Mouse (Mus musculus): ENCODE measurements around the gene Flot2. TPM values are rescaled to one million over a fixed set of nuclear protein-coding genes. Genes with fewer than 3 reads are reported as not detected.
"Not testable (repeated sequence)": the region's sequence is repeated elsewhere in the genome, so short reads cannot be mapped to it uniquely, and the experiment has no call there.

Flot2 gene
- total and polyA plus RNA-seq, 2 experiments from 2014 or later: 77.1 to 105 TPM

DNA sequence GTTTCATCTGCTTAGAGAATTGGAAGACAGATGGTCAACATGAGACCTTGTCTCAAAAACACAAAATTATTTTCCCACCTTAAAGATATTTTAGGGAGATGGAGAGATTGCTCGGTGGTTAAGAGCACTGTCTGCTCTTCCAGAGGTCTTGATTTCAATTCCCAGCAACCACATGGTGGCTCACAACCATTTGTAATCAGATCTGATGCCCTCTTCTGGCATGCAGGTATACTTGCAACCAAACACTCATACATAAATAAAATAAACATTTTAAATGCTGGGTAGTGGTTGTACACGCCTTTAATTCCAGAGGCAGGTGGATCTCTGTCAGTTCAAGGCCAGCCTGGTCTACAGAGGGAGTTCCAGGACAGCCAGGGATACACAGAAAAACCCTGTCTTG, 3.1 kb downstream of the Flot2 start:
- Histone ChIP-seq H3K4me2 (ENCODE audit: low read depth) (no peak overlapping the region), H3K4me1 (ENCODE audit: insufficient read depth) (peaks cover 8% of the 10 kb centered on the region; the same call in 1 of the 2 replicates), H3K36me3 (ENCODE audit: insufficient read depth) (peaks cover 4% of the 10 kb centered on the region; the same call in 1 of the 2 replicates), H3K9ac (no peak overlapping the region), H3K27me3 (ENCODE audit: insufficient read depth, low read length) (no peaks in the 10 kb centered on the region), H3K27ac (ENCODE audit: low read depth, low read length) (no peak overlapping the region), H3K4me3 (ENCODE audit: low read depth, low read length) (no peak overlapping the region), H3K9me3 (ENCODE audit: low read length) (no peaks in the 10 kb centered on the region)
- ATAC-seq (no peak), DNase-seq (no peak)
- WGBS: 64% methylated on average over 2 of the region's 2 CpGs
- peak; percentile 56 for TF ChIP-seq CTCF (IDR thresholded peaks at IDR 0.05; ENCODE audit: low read depth)

DNA sequence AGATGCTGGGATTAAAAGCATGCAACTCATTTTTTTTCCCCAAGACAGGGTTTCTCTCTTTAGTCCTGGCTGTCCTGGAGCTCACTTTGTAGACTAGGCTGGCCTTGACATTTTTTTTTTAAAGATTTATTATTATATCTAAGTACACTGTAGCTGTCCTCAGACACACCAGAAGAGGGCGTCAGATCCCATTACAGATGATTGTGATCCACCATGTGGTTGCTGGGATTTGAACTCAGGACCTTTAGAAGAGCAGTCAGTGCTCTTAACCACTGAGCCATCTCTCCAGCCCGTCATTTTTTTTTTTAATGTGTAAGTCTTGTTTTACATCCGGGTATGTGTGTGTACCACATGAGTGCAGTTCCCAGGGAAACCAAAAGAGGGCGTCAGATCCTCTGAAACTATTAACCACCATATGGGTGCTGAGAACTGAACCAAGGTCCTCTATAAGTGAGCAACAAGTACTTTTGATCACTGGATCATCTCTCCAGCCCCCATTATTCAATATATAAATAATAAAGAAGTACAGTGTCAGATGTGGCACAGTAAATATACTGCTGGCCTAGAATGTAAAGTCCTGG, 4.6 kb downstream of the Flot2 start:
- H3K27me3 ChIP-seq (ENCODE audit: insufficient read depth, low read length); H3K9me3 ChIP-seq (ENCODE audit: low read length); ATAC-seq; DNase-seq; H3K9ac ChIP-seq; H3K4me3 ChIP-seq (ENCODE audit: low read depth, low read length); H3K36me3 ChIP-seq (ENCODE audit: insufficient read depth); H3K4me2 ChIP-seq (ENCODE audit: low read depth); H3K4me1 ChIP-seq (ENCODE audit: insufficient read depth); H3K27ac ChIP-seq (ENCODE audit: low read depth, low read length): not testable (repeated sequence)
- 95% methylated on average over 4 of the region's 4 CpGs for WGBS
- 0 out of 2 replicates have a peak, but pooled peaks have one; percentile 9 for TF ChIP-seq CTCF (IDR thresholded peaks at IDR 0.05; ENCODE audit: low read depth)

DNA sequence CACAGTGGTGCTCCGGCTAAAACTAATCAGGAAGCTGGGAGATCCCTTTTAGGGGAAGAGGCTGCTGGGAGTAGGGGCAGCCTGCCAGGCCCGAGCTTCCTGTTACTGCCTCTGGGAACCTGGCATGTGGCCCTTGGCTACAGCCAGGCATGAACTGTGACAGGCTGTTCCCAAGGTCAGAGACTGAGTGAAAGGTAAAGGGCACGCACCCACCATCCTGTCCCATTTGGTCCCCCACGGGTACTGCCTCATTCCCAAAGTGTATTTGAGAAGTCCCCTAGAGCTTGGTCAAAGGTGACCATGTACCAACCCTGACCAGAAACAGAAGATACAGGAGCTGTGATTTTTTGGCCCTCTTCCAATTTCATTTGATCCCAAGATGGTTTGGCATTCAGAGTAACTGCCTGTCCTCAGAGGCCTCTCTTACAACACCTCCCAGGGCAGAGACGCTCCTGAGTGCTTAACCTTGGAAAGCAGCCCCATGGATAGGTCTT, 7.1 kb downstream of the Flot2 start:
- WGBS: 75% methylated on average over 5 of the region's 5 CpGs
- peaks cover 2% of the 10 kb centered on the region; the same call in 1 of the 2 replicates for H3K36me3 ChIP-seq (ENCODE audit: insufficient read depth)
- H3K4me3 ChIP-seq (ENCODE audit: low read depth, low read length): no peak overlapping the region
- ATAC-seq (no peak), DNase-seq (peak; percentile 30)
- no peak overlapping the region for H3K9ac ChIP-seq
- H3K27me3 ChIP-seq (ENCODE audit: insufficient read depth, low read length): no peaks in the 10 kb centered on the region
- H3K4me2 ChIP-seq (ENCODE audit: low read depth): no peak overlapping the region
- no peak for TF ChIP-seq CTCF (IDR thresholded peaks at IDR 0.05; ENCODE audit: low read depth)
- no peaks in the 10 kb centered on the region for H3K9me3 ChIP-seq (ENCODE audit: low read length)
- no peaks in the 10 kb centered on the region for H3K4me1 ChIP-seq (ENCODE audit: insufficient read depth)
- no peak overlapping the region for H3K27ac ChIP-seq (ENCODE audit: low read depth, low read length)

DNA sequence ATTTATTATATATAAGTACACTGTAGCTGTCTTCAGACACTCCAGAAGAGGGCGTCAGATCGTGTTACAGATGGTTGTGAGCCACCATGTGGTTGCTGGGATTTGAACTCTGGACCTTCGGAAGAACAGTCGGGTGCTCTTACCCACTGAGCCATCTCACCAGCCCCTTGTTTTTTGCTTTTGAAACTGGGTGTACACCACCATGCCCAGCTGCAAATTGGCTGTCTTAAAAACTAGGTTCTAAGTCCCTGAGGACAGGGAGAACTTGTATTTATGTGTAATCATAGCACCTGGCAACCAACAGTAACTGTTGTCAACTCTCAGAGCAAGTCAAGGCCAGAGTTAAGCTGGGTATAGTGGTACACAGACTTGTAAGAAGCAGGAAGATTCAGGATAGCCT, 10.9 kb downstream of the Flot2 start:
- 85% methylated on average over 4 of the region's 4 CpGs for WGBS

DNA sequence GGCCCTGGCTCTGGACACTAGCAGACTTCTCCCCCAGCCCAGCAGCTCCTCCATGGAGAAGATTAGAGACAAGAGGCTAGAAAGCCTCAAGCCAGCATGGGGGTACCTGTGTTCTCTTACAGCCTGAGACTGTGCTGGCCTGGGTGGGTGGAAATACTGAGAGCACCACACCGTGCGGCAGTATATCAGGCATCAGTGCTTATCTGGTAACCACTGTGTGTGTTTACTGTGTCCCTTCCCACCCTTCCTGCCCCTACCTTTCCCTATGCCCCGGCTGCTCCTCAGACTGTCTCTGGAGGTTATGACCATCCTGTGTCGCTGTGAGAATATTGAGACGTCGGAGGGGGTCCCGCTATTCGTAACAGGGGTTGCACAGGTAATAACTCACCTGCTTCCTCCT, 15.3 kb downstream of the Flot2 start:
- TF ChIP-seq CTCF (IDR thresholded peaks at IDR 0.05; ENCODE audit: low read depth): no peak
- ATAC-seq (no peak), DNase-seq (no peak)
- peaks cover 67% of the 10 kb centered on the region for H3K36me3 ChIP-seq (ENCODE audit: insufficient read depth)
- 97% methylated on average over 8 of the region's 8 CpGs for WGBS
- H3K9ac ChIP-seq: no peak overlapping the region
- no peak overlapping the region for H3K27ac ChIP-seq (ENCODE audit: low read depth, low read length)
- no peak overlapping the region for H3K4me2 ChIP-seq (ENCODE audit: low read depth)
- no peaks in the 10 kb centered on the region for H3K27me3 ChIP-seq (ENCODE audit: insufficient read depth, low read length)
- no peaks in the 10 kb centered on the region for H3K9me3 ChIP-seq (ENCODE audit: low read length)
- no peak overlapping the region for H3K4me3 ChIP-seq (ENCODE audit: low read depth, low read length)
- no peaks in the 10 kb centered on the region for H3K4me1 ChIP-seq (ENCODE audit: insufficient read depth)

More for the DNA sequence above, 10.9 kb downstream of the Flot2 start:
- H3K9ac ChIP-seq; H3K4me3 ChIP-seq (ENCODE audit: low read depth, low read length); H3K27ac ChIP-seq (ENCODE audit: low read depth, low read length); DNase-seq; H3K9me3 ChIP-seq (ENCODE audit: low read length); H3K4me2 ChIP-seq (ENCODE audit: low read depth); ATAC-seq; H3K4me1 ChIP-seq (ENCODE audit: insufficient read depth); H3K27me3 ChIP-seq (ENCODE audit: insufficient read depth, low read length): not testable (repeated sequence)
- peaks cover 25% of the 10 kb centered on the region for H3K36me3 ChIP-seq (ENCODE audit: insufficient read depth)

DNA sequence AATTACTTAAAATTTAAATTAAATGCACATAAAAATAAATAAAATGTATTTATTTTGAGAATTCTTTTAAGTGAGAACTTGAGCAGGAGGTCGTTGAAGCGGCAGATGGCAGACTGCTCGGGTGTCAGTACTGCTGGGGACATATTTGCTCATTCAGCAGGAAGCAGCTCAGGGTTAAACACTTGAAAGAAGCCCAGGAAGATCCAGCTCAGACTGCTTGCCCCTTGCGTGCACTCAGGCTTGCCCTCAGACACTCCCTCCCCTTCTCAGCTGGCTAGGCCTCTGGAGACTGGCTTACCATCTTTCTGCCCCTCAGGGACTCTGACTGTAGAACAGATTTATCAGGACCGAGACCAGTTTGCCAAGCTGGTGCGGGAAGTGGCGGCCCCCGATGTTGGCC, 19.2 kb downstream of the Flot2 start:
- Histone ChIP-seq H3K4me1 (ENCODE audit: insufficient read depth) (no peaks in the 10 kb centered on the region), H3K4me3 (ENCODE audit: low read depth, low read length) (no peak overlapping the region), H3K27ac (ENCODE audit: low read depth, low read length) (no peak overlapping the region), H3K36me3 (ENCODE audit: insufficient read depth) (peaks cover 72% of the 10 kb centered on the region), H3K9me3 (ENCODE audit: low read length) (no peaks in the 10 kb centered on the region), H3K4me2 (ENCODE audit: low read depth) (no peak overlapping the region), H3K27me3 (ENCODE audit: insufficient read depth, low read length) (no peaks in the 10 kb centered on the region), H3K9ac (no peak overlapping the region)
- ATAC-seq: no peak
- TF ChIP-seq CTCF (IDR thresholded peaks at IDR 0.05; ENCODE audit: low read depth): no peak
- DNase-seq: no peak
- WGBS: 84% methylated on average over 8 of the region's 8 CpGs

DNA sequence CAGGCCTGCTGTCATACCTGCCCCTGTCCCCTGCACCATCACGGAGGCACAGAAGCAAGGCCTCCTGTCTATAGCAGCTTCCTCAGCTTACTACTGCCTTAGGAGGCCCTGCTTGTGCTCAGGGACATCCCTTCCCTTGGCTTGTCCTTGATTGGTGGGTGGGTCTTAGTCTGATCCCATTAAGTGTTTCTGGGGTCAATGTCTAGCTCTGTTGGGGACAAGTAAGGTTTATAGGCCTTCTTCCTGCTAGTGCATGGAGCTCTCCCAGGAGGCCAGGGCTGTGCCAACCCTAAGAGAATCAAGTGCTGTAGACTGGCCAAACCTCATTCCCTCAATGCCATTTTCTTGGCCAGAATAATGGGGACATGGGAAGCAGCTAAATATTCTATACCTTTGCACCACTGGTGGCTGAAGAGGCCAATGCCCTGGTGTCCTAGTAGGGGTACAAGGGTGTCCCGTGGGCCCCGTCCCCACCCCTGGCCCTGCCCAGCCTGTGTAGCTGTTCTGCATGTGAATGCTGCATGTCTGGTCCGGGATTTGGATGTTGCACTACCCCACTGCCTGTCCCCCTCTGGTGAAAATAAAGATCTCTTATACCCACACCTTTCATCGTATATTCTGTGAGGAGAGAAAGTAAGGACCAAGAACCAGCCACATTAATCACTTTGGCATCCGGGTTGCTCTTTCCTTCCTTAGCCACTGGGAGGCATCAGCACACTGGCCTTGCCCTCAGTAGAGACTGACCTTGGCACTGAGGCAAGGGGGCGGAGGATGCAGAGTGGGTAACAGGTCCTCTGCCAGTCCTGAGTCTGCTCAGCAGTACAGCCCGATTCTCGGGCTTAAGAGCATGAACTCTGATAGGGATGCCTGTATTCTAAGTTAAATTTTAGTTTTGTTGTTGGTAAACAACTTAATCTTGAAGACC, 22.4 kb downstream of the Flot2 start:
- WGBS: 46% methylated on average over 9 of the region's 9 CpGs
- TF ChIP-seq CTCF (IDR thresholded peaks at IDR 0.05; ENCODE audit: low read depth): peak; percentile 86
- H3K36me3 ChIP-seq (ENCODE audit: insufficient read depth): peaks cover 50% of the 10 kb centered on the region

More for the DNA sequence above, 22.4 kb downstream of the Flot2 start:
- no peak overlapping the region for H3K4me2 ChIP-seq (ENCODE audit: low read depth)
- no peaks in the 10 kb centered on the region for H3K9me3 ChIP-seq (ENCODE audit: low read length)
- no peak overlapping the region for H3K9ac ChIP-seq
- H3K27me3 ChIP-seq (ENCODE audit: insufficient read depth, low read length): no peaks in the 10 kb centered on the region
- H3K4me3 ChIP-seq (ENCODE audit: low read depth, low read length): no peak overlapping the region
- no peak overlapping the region for H3K27ac ChIP-seq (ENCODE audit: low read depth, low read length)
- ATAC-seq: peak; percentile 88
- H3K4me1 ChIP-seq (ENCODE audit: insufficient read depth): no peaks in the 10 kb centered on the region
- DNase-seq: peak; percentile 72

All from forebrain, postnatal 0 days (tissue).